Mouse (Mus musculus): ENCODE measurements around the gene Alkbh4.

GRCm38 (mm10) chr5:136137658-136138274 lies 1.8 kb downstream of the Alkbh4 start:
- no peak for TF ChIP-seq POLR2A (IDR thresholded peaks at IDR 0.05; ENCODE audit: extremely low read depth, insufficient read depth, low read length)
- peak; percentile 79 for TF ChIP-seq CTCF (IDR thresholded peaks at IDR 0.05; ENCODE audit: low read depth, low read length)
